Mouse (Mus musculus): ENCODE data around the gene Eif2d. TPM values are rescaled to one million over a fixed set of nuclear protein-coding genes. Genes with fewer than 3 reads are reported as not detected.

Eif2d gene
- polyA plus RNA-seq, 1 experiment: 14.4 TPM

GRCm38 (mm10) chr1:131161091-131161490, 8.1 kb downstream of the Eif2d start:
- H3K36me3 ChIP-seq (ENCODE audit: control insufficient read depth, insufficient read depth, low read length): peaks cover 54% of the 10 kb centered on the region
- H3K27ac ChIP-seq (ENCODE audit: insufficient read depth, low read depth, low read length): no peak overlapping the region
- WGBS: 89% methylated on average over 11 of the region's 11 CpGs
- H3K4me1 ChIP-seq (ENCODE audit: control insufficient read depth, insufficient read depth, insufficient read length, low read length): no peaks in the 10 kb centered on the region
- TF ChIP-seq POLR2A (IDR thresholded peaks at IDR 0.05; ENCODE audit: low read depth, low read length): no peak
- no peak for TF ChIP-seq CTCF (IDR thresholded peaks at IDR 0.05; ENCODE audit: extremely low read depth, insufficient read length, insufficient replicate concordance, low read depth, low read length)
- no peaks in the 10 kb centered on the region for H3K27me3 ChIP-seq (ENCODE audit: control insufficient read depth, insufficient read depth, low read length)
- H3K4me3 ChIP-seq (ENCODE audit: low read depth, low read length): no peak overlapping the region

GRCm38 (mm10) chr1:131164427-131164826, 11.4 kb downstream of the Eif2d start:
- 78% methylated on average over 6 of the region's 6 CpGs for WGBS
- TF ChIP-seq CTCF (IDR thresholded peaks at IDR 0.05; ENCODE audit: extremely low read depth, insufficient read length, insufficient replicate concordance, low read depth, low read length): no peak
- TF ChIP-seq POLR2A (IDR thresholded peaks at IDR 0.05; ENCODE audit: low read depth, low read length): no peak
- Histone ChIP-seq H3K4me1 (ENCODE audit: control insufficient read depth, insufficient read depth, insufficient read length, low read length) (no peaks in the 10 kb centered on the region), H3K4me3 (ENCODE audit: low read depth, low read length) (no peak overlapping the region), H3K27me3 (ENCODE audit: control insufficient read depth, insufficient read depth, low read length) (no peaks in the 10 kb centered on the region), H3K36me3 (ENCODE audit: control insufficient read depth, insufficient read depth, low read length) (peaks cover 70% of the 10 kb centered on the region), H3K27ac (ENCODE audit: insufficient read depth, low read depth, low read length) (no peak overlapping the region)

- Histone ChIP-seq H3K4me3 (ENCODE audit: low read depth, low read length) (no peak overlapping the region), H3K4me1 (ENCODE audit: control insufficient read depth, insufficient read depth, insufficient read length, low read length) (no peaks in the 10 kb centered on the region), H3K27ac (ENCODE audit: insufficient read depth, low read depth, low read length) (no peak overlapping the region), H3K27me3 (ENCODE audit: control insufficient read depth, insufficient read depth, low read length) (no peaks in the 10 kb centered on the region), H3K36me3 (ENCODE audit: control insufficient read depth, insufficient read depth, low read length) (peaks cover 72% of the 10 kb centered on the region)
- no peak for TF ChIP-seq POLR2A (IDR thresholded peaks at IDR 0.05; ENCODE audit: low read depth, low read length)
- no peak for TF ChIP-seq CTCF (IDR thresholded peaks at IDR 0.05; ENCODE audit: extremely low read depth, insufficient read length, insufficient replicate concordance, low read depth, low read length)
- 95% methylated on average over 10 of the region's 10 CpGs for WGBS
These were observed 14.6 kb downstream of the Eif2d start for GRCm38 (mm10) chr1:131167612-131168011.

GRCm38 (mm10) chr1:131173001-131173400, 20.0 kb downstream of the Eif2d start:
- no peaks in the 10 kb centered on the region for H3K4me1 ChIP-seq (ENCODE audit: control insufficient read depth, insufficient read depth, insufficient read length, low read length)
- TF ChIP-seq CTCF (IDR thresholded peaks at IDR 0.05; ENCODE audit: extremely low read depth, insufficient read length, insufficient replicate concordance, low read depth, low read length) (no peak), POLR2A (IDR thresholded peaks at IDR 0.05; ENCODE audit: low read depth, low read length) (no peak)
- H3K36me3 ChIP-seq (ENCODE audit: control insufficient read depth, insufficient read depth, low read length): peaks cover 64% of the 10 kb centered on the region
- 84% methylated on average over 7 of the region's 7 CpGs for WGBS
- no peak overlapping the region for H3K4me3 ChIP-seq (ENCODE audit: low read depth, low read length)
- H3K27me3 ChIP-seq (ENCODE audit: control insufficient read depth, insufficient read depth, low read length): no peaks in the 10 kb centered on the region
- H3K27ac ChIP-seq (ENCODE audit: insufficient read depth, low read depth, low read length): no peak overlapping the region

- peaks cover 61% of the 10 kb centered on the region for H3K36me3 ChIP-seq (ENCODE audit: control insufficient read depth, insufficient read depth, low read length)
- no peaks in the 10 kb centered on the region for H3K27me3 ChIP-seq (ENCODE audit: control insufficient read depth, insufficient read depth, low read length)
- no peak overlapping the region for H3K4me3 ChIP-seq (ENCODE audit: low read depth, low read length)
- H3K27ac ChIP-seq (ENCODE audit: insufficient read depth, low read depth, low read length): no peak overlapping the region
- TF ChIP-seq CTCF (IDR thresholded peaks at IDR 0.05; ENCODE audit: extremely low read depth, insufficient read length, insufficient replicate concordance, low read depth, low read length) (no peak), POLR2A (IDR thresholded peaks at IDR 0.05; ENCODE audit: low read depth, low read length) (no peak)
- no peaks in the 10 kb centered on the region for H3K4me1 ChIP-seq (ENCODE audit: control insufficient read depth, insufficient read depth, insufficient read length, low read length)
- 71% methylated on average over 6 of the region's 6 CpGs for WGBS
These were observed 20.8 kb downstream of the Eif2d start for GRCm38 (mm10) chr1:131173809-131174208.

- TF ChIP-seq CTCF (IDR thresholded peaks at IDR 0.05; ENCODE audit: extremely low read depth, insufficient read length, insufficient replicate concordance, low read depth, low read length) (no peak), POLR2A (IDR thresholded peaks at IDR 0.05; ENCODE audit: low read depth, low read length) (no peak)
- no peaks in the 10 kb centered on the region for H3K27me3 ChIP-seq (ENCODE audit: control insufficient read depth, insufficient read depth, low read length)
- H3K4me3 ChIP-seq (ENCODE audit: low read depth, low read length): no peak overlapping the region
- peaks cover 60% of the 10 kb centered on the region for H3K36me3 ChIP-seq (ENCODE audit: control insufficient read depth, insufficient read depth, low read length)
- 84% methylated on average over 12 of the region's 12 CpGs for WGBS
- no peaks in the 10 kb centered on the region for H3K4me1 ChIP-seq (ENCODE audit: control insufficient read depth, insufficient read depth, insufficient read length, low read length)
- no peak overlapping the region for H3K27ac ChIP-seq (ENCODE audit: insufficient read depth, low read depth, low read length)
These were observed 21.4 kb downstream of the Eif2d start for GRCm38 (mm10) chr1:131174299-131174861.

- H3K4me1 ChIP-seq (ENCODE audit: control insufficient read depth, insufficient read depth, insufficient read length, low read length): no peaks in the 10 kb centered on the region
- 100% methylated on average over 1 of the region's 1 CpGs for WGBS
- peaks cover 64% of the 10 kb centered on the region for H3K36me3 ChIP-seq (ENCODE audit: control insufficient read depth, insufficient read depth, low read length)
- H3K27me3 ChIP-seq (ENCODE audit: control insufficient read depth, insufficient read depth, low read length): no peaks in the 10 kb centered on the region
- H3K27ac ChIP-seq (ENCODE audit: insufficient read depth, low read depth, low read length): no peak overlapping the region
- no peak for TF ChIP-seq CTCF (IDR thresholded peaks at IDR 0.05; ENCODE audit: extremely low read depth, insufficient read length, insufficient replicate concordance, low read depth, low read length)
- TF ChIP-seq POLR2A (IDR thresholded peaks at IDR 0.05; ENCODE audit: low read depth, low read length): no peak
- H3K4me3 ChIP-seq (ENCODE audit: low read depth, low read length): no peak overlapping the region
These were observed 22.2 kb downstream of the Eif2d start for GRCm38 (mm10) chr1:131175189-131175588.

All from small intestine, adult 2 months (tissue).